Mouse (Mus musculus) kidney, adult 2 months (tissue): Measurements from ENCODE around the gene Nkap.

Experiments
- CTCF ChIP-seq: fragments of 200-500 bp; conservative IDR thresholded peaks from 2 replicates; pipeline ENCODE4 v1.5.1; 2011; ENCODE audit warnings: low read depth, mild to moderate bottlenecking, control low read depth, low read length, moderate library complexity, mixed read lengths; ENCODE audit not compliant: insufficient read depth, insufficient read length
- POLR2A ChIP-seq: fragments of 200-500 bp; IDR thresholded peaks from one replicate; pipeline ENCODE4 v1.6.1; 2011; ENCODE audit warnings: low read depth, low read length, control low read depth

DNA sequence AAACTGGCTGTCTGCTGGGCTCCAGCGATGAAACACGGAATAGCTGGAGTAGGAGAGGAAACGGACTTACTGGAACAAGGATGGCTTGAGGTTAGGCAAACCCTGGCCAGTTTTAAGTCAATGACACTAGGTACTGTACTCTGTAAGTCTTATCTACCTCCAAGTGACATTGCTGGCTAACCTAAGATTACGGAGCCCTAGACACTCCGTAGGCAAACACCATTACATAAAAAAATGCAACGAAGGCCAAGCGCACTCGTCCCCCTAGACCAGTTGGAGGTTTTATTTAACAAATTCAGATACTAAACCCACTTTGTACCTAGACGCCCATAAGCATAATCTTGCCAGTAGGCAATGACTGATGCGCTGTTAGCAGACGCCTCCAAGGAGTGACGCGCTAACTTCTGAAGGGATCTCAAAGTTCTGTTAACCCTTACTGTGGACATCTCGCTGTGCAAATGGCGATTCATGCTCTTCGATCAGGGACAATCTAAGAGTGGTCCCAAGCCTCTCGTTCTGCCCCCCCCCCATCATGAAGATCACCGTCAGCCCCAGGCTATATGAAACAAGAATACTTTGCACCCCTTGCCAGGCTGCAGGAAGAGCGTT, 42.2 kb upstream of the Nkap start:
- TF ChIP-seq CTCF (no peak), POLR2A (no peak)
